9 mouse cellular contexts compared by ENCODE assay signal in genomic region chr6:85189911-85190591, GRCm38 (mm10). TPM values are rescaled to one million over a fixed set of nuclear protein-coding genes. Genes with fewer than 3 reads are reported as not detected.
DNase-seq lines count a peak whose midpoint lies in the region; ATAC-seq lines count a peak whose summit lies in the region.
"Had no signal": no experiment of that assay in that cellular context is flagged by ENCODE, and none has a peak within 500 bp of the region (broad histone marks: within the 10 kb centered on the region; RNA-seq: fewer than 3 reads in every experiment).

No protein-coding gene starts in this region.

- peak overlapping the region; percentile 38 for H3K4me2 ChIP-seq in hindbrain, embryonic 14.5 days (replicated peaks)
- H3K4me2 ChIP-seq in liver, embryonic 16.5 days (ENCODE audit: low read depth, low read length), result 0 out of 2 replicates have a peak overlapping the region, but pooled peaks have one; percentile 24
- peak overlapping the region; percentile 47 for H3K4me2 ChIP-seq in stomach, embryonic 14.5 days (replicated peaks; ENCODE audit: low read depth, low read length)

- peaks cover 20% of the 10 kb centered on the region for H3K4me1 ChIP-seq in hindbrain, embryonic 14.5 days (replicated peaks; ENCODE audit: control insufficient read depth, insufficient read depth, low read length)
- H3K4me1 ChIP-seq in liver, embryonic 16.5 days (ENCODE audit: control insufficient read depth, low read depth, low read length), result no peaks in the 10 kb centered on the region; the same call in 1 of the 2 replicates
- peaks cover 12% of the 10 kb centered on the region for H3K4me1 ChIP-seq in stomach, embryonic 14.5 days (ENCODE audit: control insufficient read depth, insufficient read depth, low read length)

- H3K4me3 ChIP-seq in hindbrain, embryonic 14.5 days (replicated peaks; ENCODE audit: low read length), result peak overlapping the region; percentile 15
- H3K4me3 ChIP-seq in liver, embryonic 16.5 days (ENCODE audit: low read depth, low read length), result peak overlapping the region; percentile 21; the same call in 1 of the 2 replicates
- peak overlapping the region; percentile 26 for H3K4me3 ChIP-seq in stomach, embryonic 14.5 days (ENCODE audit: low read depth, low read length)

- no peak overlapping the region for H3K9ac ChIP-seq in hindbrain, embryonic 14.5 days
- no peak overlapping the region for H3K9ac ChIP-seq in liver, embryonic 16.5 days (ENCODE audit: low read depth, low read length)
- H3K9ac ChIP-seq in stomach, embryonic 14.5 days (replicated peaks; ENCODE audit: low read depth, low read length), result no peak overlapping the region

- ATAC-seq in hindbrain, embryonic 14.5 days (ENCODE audit: low FRiP score), result no peak
- ATAC-seq in liver, embryonic 16.5 days (ENCODE audit: low read depth), result no peak
- ATAC-seq in stomach, embryonic 14.5 days (ENCODE audit: insufficient number of reproducible peaks, insufficient read depth, low FRiP score, low read depth), result no peak
- ATAC-seq in activated CD4-positive, CD25-positive, alpha-beta regulatory T cell, adult 4 months, result no peak

- under 1% methylated on average over 52 of the region's 52 CpGs for WGBS in hindbrain, embryonic 14.5 days
- WGBS in liver, embryonic 16.5 days (ENCODE audit: insufficient replicate concordance), result under 1% methylated on average over 52 of the region's 52 CpGs
- under 1% methylated on average over 52 of the region's 52 CpGs for WGBS in stomach, embryonic 14.5 days

- no peaks in the 10 kb centered on the region for H3K9me3 ChIP-seq in hindbrain, embryonic 14.5 days (ENCODE audit: control insufficient read depth, low read length)
- no peaks in the 10 kb centered on the region for H3K9me3 ChIP-seq in liver, embryonic 16.5 days (replicated peaks; ENCODE audit: control insufficient read depth, low read length)
- no peaks in the 10 kb centered on the region for H3K9me3 ChIP-seq in stomach, embryonic 14.5 days (ENCODE audit: control insufficient read depth, low read depth, low read length)

- no peak overlapping the region for H3K27ac ChIP-seq in hindbrain, embryonic 14.5 days
- no peak overlapping the region for H3K27ac ChIP-seq in liver, embryonic 16.5 days (ENCODE audit: low read length)
- no peak overlapping the region for H3K27ac ChIP-seq in stomach, embryonic 14.5 days (ENCODE audit: low read length)

- H3K27me3 ChIP-seq in hindbrain, embryonic 14.5 days (ENCODE audit: control insufficient read depth, insufficient read depth, low read length), result peaks cover 99% of the 10 kb centered on the region
- H3K27me3 ChIP-seq in liver, embryonic 16.5 days (ENCODE audit: control insufficient read depth, insufficient read depth, low read depth, low read length), result peaks cover 97% of the 10 kb centered on the region
- H3K27me3 ChIP-seq in stomach, embryonic 14.5 days (ENCODE audit: control insufficient read depth, insufficient read depth, low read length), result peaks cover 60% of the 10 kb centered on the region

- no peaks in the 10 kb centered on the region for H3K36me3 ChIP-seq in hindbrain, embryonic 14.5 days (replicated peaks; ENCODE audit: control insufficient read depth, insufficient read depth)
- H3K36me3 ChIP-seq in liver, embryonic 16.5 days (ENCODE audit: control insufficient read depth, insufficient read depth), result no peaks in the 10 kb centered on the region
- H3K36me3 ChIP-seq in stomach, embryonic 14.5 days (ENCODE audit: control insufficient read depth, insufficient read depth, low read length), result no peaks in the 10 kb centered on the region

- DNase-seq in cerebellum, postnatal 10 days, result peak; percentile 58 to 68
- DNase-seq in cerebellum, adult 9-11 months, result no peak
- peak; percentile 42 for DNase-seq in right cerebral cortex, adult 18-20 months
- no peak for DNase-seq in right cerebral cortex, postnatal 36 days (ENCODE audit: low spot score in 2 of 2)
- DNase-seq in hindbrain, embryonic 14.5 days (ENCODE audit: low spot score), result peak; percentile 30

RNA-seq across cellular contexts. Expression of gene Emx1, which starts 2.8 kb away (rescaled TPM):
- not detected in 2 replicates for polyA plus RNA-seq in hindbrain, embryonic 14.5 days (2014; fragmentation: Nextera tagmentation; extraction: Ambion mirVana)
- polyA plus RNA-seq in liver, embryonic 16.5 days (2015; fragmentation: Nextera tagmentation; extraction: Ambion mirVana), result not detected in 2 replicates
- polyA plus RNA-seq in stomach, embryonic 14.5 days (2014; fragmentation: Nextera tagmentation; extraction: Ambion mirVana), result not detected in 2 replicates
- polyA plus RNA-seq in activated CD4-positive, CD25-positive, alpha-beta regulatory T cell, adult 4 months (2017; shearing (Covaris generic)), result not detected
- polyA plus RNA-seq: C2C12 had no signal

RNA-seq across cellular contexts. Expression of gene Spr, which starts 52.5 kb away (rescaled TPM):
- polyA plus RNA-seq in hindbrain, embryonic 14.5 days (2014; fragmentation: Nextera tagmentation; extraction: Ambion mirVana), result 38.2 and 42.7 TPM in 2 replicates
- 29.0 and 30.2 TPM in 2 replicates for polyA plus RNA-seq in liver, embryonic 16.5 days (2015; fragmentation: Nextera tagmentation; extraction: Ambion mirVana)
- polyA plus RNA-seq in stomach, embryonic 14.5 days (2014; fragmentation: Nextera tagmentation; extraction: Ambion mirVana), result 90.9 and 91.8 TPM in 2 replicates
- 10 to 100 TPM; 24.0 to 31.0 TPM for polyA plus RNA-seq in activated CD4-positive, CD25-positive, alpha-beta regulatory T cell, adult 4 months (2017; shearing (Covaris generic))

Comparison
In these comparisons a context has a peak if more than half of its experiments do, and no peak if none do; other contexts are left out.
1. DNase-seq: peak in cerebellum, postnatal 10 days (2 of 2), right cerebral cortex, adult 18-20 months (single experiment) and hindbrain, embryonic 14.5 days (single experiment); none in cerebellum, adult 9-11 months (single experiment) and right cerebral cortex, postnatal 36 days (0 of 2).
2. Peak in every context shown above with its lines, with median percentiles within 50 percentile points of each other: H3K4me2 ChIP-seq and H3K4me3 ChIP-seq.